ENCODE assay signal across 8 mouse cellular contexts in genomic region chr8:111550002-111550870, GRCm38 (mm10). TPM values are rescaled to one million over a fixed set of nuclear protein-coding genes. Genes with fewer than 3 reads are reported as not detected.
A peak's percentile ranks its signal among the peaks of the same experiment; 100 is the strongest.
DNase-seq lines count a peak whose midpoint lies in the region; ATAC-seq and TF ChIP-seq lines count a peak whose summit lies in the region.

No protein-coding gene starts in this region.

- no peak overlapping the region for H3K9ac ChIP-seq in heart, embryonic 13.5 days
- no peak overlapping the region for H3K9ac ChIP-seq in limb, embryonic 12.5 days (replicated peaks)
- H3K9ac ChIP-seq in stomach, embryonic 16.5 days (ENCODE audit: low read length) = no peak overlapping the region

- ATAC-seq in heart, embryonic 13.5 days (ENCODE audit: extremely low read depth, insufficient number of reproducible peaks, low FRiP score, low TSS enrichment) = no peak
- ATAC-seq in limb, embryonic 12.5 days (ENCODE audit: insufficient number of reproducible peaks, insufficient read depth, low FRiP score, low TSS enrichment, low read depth) = no peak
- no peak for ATAC-seq in stomach, embryonic 16.5 days (ENCODE audit: insufficient read depth, low FRiP score)

- no peak overlapping the region for H3K4me3 ChIP-seq in thymus, adult 2 months (ENCODE audit: control insufficient read depth, insufficient read depth, low read length)
- H3K4me3 ChIP-seq in heart, embryonic 13.5 days = no peak overlapping the region
- H3K4me3 ChIP-seq in limb, embryonic 12.5 days (replicated peaks) = no peak overlapping the region
- no peak overlapping the region for H3K4me3 ChIP-seq in stomach, embryonic 16.5 days (replicated peaks; ENCODE audit: low read length)

- TF ChIP-seq CTCF in thymus, adult 2 months (IDR thresholded peaks at IDR 0.05; ENCODE audit: borderline replicate concordance, control insufficient read depth, extremely low read depth, insufficient read depth, low read length, poor library complexity) = no peak

- H3K4me2 ChIP-seq in heart, embryonic 13.5 days = no peak overlapping the region
- H3K4me2 ChIP-seq in limb, embryonic 12.5 days = no peak overlapping the region
- no peak overlapping the region for H3K4me2 ChIP-seq in stomach, embryonic 16.5 days (ENCODE audit: low read depth, low read length)

- H3K4me1 ChIP-seq in thymus, adult 2 months (replicated peaks; ENCODE audit: control insufficient read depth, insufficient read depth, low read length) = peaks cover 42% of the 10 kb centered on the region
- H3K4me1 ChIP-seq in heart, embryonic 13.5 days = peaks cover 44% of the 10 kb centered on the region
- H3K4me1 ChIP-seq in limb, embryonic 12.5 days (replicated peaks) = peaks cover 8% of the 10 kb centered on the region
- H3K4me1 ChIP-seq in stomach, embryonic 16.5 days (ENCODE audit: control insufficient read depth, insufficient read depth, low read length) = peaks cover 6% of the 10 kb centered on the region; the same call in 1 of the 2 replicates

- no peak for TF ChIP-seq POLR2A in thymus, adult 2 months (IDR thresholded peaks at IDR 0.05; ENCODE audit: control insufficient read depth, extremely low read depth, insufficient read depth, low read length, poor library complexity)

- 48% methylated on average over 9 of the region's 9 CpGs for WGBS in thymus, adult 2 months
- 65% methylated on average over 9 of the region's 9 CpGs for WGBS in heart, embryonic 13.5 days
- 72% methylated on average over 9 of the region's 9 CpGs for WGBS in limb, embryonic 12.5 days
- 65% methylated on average over 9 of the region's 9 CpGs for WGBS in stomach, embryonic 16.5 days

- DNase-seq in thymus, adult 2 months = no peak
- no peak for DNase-seq in thymus, postnatal 36 days
- DNase-seq in thymus, adult 18-20 months = no peak
- DNase-seq in frontal cortex, adult 2 months (ENCODE audit: extremely low spot score in 1 of 2, low spot score in 1 of 2) = no peak
- DNase-seq in Muller cell, postnatal 12 days (ENCODE audit: inconsistent ontology term) = no peak

- H3K36me3 ChIP-seq in thymus, adult 2 months (ENCODE audit: control insufficient read depth, insufficient read depth, low read length) = peaks cover 10% of the 10 kb centered on the region
- H3K36me3 ChIP-seq in heart, embryonic 13.5 days = peaks cover 5% of the 10 kb centered on the region; the same call in 1 of the 2 replicates
- H3K36me3 ChIP-seq in limb, embryonic 12.5 days = peaks cover 7% of the 10 kb centered on the region; the same call in 1 of the 2 replicates
- no peaks in the 10 kb centered on the region for H3K36me3 ChIP-seq in stomach, embryonic 16.5 days (ENCODE audit: control insufficient read depth, insufficient read depth, low read length)

- no peaks in the 10 kb centered on the region for H3K27me3 ChIP-seq in thymus, adult 2 months (ENCODE audit: control insufficient read depth, insufficient read depth, low read length)
- H3K27me3 ChIP-seq in heart, embryonic 13.5 days (replicated peaks) = no peaks in the 10 kb centered on the region
- H3K27me3 ChIP-seq in limb, embryonic 12.5 days = no peaks in the 10 kb centered on the region
- no peaks in the 10 kb centered on the region for H3K27me3 ChIP-seq in stomach, embryonic 16.5 days (ENCODE audit: control insufficient read depth, insufficient read depth, low read length)

- H3K27ac ChIP-seq in thymus, adult 2 months (ENCODE audit: control insufficient read depth, insufficient read depth, low read length) = peak overlapping the region; percentile 86
- H3K27ac ChIP-seq in heart, embryonic 13.5 days (replicated peaks) = peak overlapping the region; percentile 73
- H3K27ac ChIP-seq in limb, embryonic 12.5 days = 0 out of 2 replicates have a peak overlapping the region, but pooled peaks have one; percentile 20
- H3K27ac ChIP-seq in stomach, embryonic 16.5 days (ENCODE audit: low read length) = peak overlapping the region; percentile 50

- no peaks in the 10 kb centered on the region for H3K9me3 ChIP-seq in heart, embryonic 13.5 days
- no peaks in the 10 kb centered on the region for H3K9me3 ChIP-seq in limb, embryonic 12.5 days
- H3K9me3 ChIP-seq in stomach, embryonic 16.5 days (replicated peaks; ENCODE audit: control insufficient read depth, low read length) = no peaks in the 10 kb centered on the region

RNA-seq across cellular contexts. Expression of gene Znrf1, which starts 14.3 kb away (rescaled TPM):
- 946 and 968 TPM in 2 replicates for polyA plus RNA-seq in thymus, adult 2 months (2012; rRNA removed)
- polyA plus RNA-seq in heart, embryonic 13.5 days (2015; fragmentation: Nextera tagmentation; extraction: Ambion mirVana) = 19.7 and 20.1 TPM in 2 replicates
- 69.4 and 76.7 TPM in 2 replicates for polyA plus RNA-seq in limb, embryonic 12.5 days (2016; fragmentation: Nextera tagmentation; extraction: Ambion mirVana)
- polyA plus RNA-seq in stomach, embryonic 16.5 days (2015; fragmentation: Nextera tagmentation; extraction: Ambion mirVana) = 9.7 and 14.0 TPM in 2 replicates
- polyA plus RNA-seq in frontal cortex, adult 2 months (2012; rRNA removed) = 157 and 162 TPM in 2 replicates

RNA-seq across cellular contexts. Expression of gene Wdr59, which starts 28.3 kb away (rescaled TPM):
- 9.0 and 10.1 TPM in 2 replicates for polyA plus RNA-seq in thymus, adult 2 months (2012; rRNA removed)
- 3.6 and 4.3 TPM in 2 replicates for polyA plus RNA-seq in heart, embryonic 13.5 days (2015; fragmentation: Nextera tagmentation; extraction: Ambion mirVana)
- polyA plus RNA-seq in limb, embryonic 12.5 days (2016; fragmentation: Nextera tagmentation; extraction: Ambion mirVana) = 7.9 and 8.0 TPM in 2 replicates
- polyA plus RNA-seq in stomach, embryonic 16.5 days (2015; fragmentation: Nextera tagmentation; extraction: Ambion mirVana) = 5.9 and 6.5 TPM in 2 replicates
- 14.8 and 17.2 TPM in 2 replicates for polyA plus RNA-seq in frontal cortex, adult 2 months (2012; rRNA removed)

Comparison
In these comparisons a context has a peak if more than half of its experiments do, and no peak if none do; other contexts are left out.
1. H3K27ac ChIP-seq: peak in every context shown above with its lines; median percentile 86 in thymus, adult 2 months; 73 in heart, embryonic 13.5 days; 50 in stomach, embryonic 16.5 days; 20 in limb, embryonic 12.5 days.